Mouse (Mus musculus) thymus, adult 18-20 months (tissue): ENCODE data around the gene Ankle2.
A peak's percentile ranks its signal among the peaks of the same experiment; 100 is the strongest.

ENCODE experiments used
- DNase-seq, 2 experiments: peaks; one replicate each; pipeline ENCODE4 v3.0.0; 2022; ENCODE audit warnings: mixed read lengths in 2 of 2

Gene Ankle2

GRCm38 (mm10) chr5:110285156-110285555 lies 54.4 kb downstream of the Ankle2 start:
- DNase-seq, result no peak

- peak; percentile 70 to 74 for DNase-seq
These were observed 55.1 kb downstream of the Ankle2 start, which contains the start of the genes Pxmp2 and Pole for GRCm38 (mm10) chr5:110285770-110286445. Gene Pxmp2 (minus strand): TSS chr5:110286186. Gene Pole (plus strand): TSS chr5:110286306.

GRCm38 (mm10) chr5:110286446-110287083 lies 55.8 kb downstream of the Ankle2 start:
- DNase-seq, result no peak

DNA sequence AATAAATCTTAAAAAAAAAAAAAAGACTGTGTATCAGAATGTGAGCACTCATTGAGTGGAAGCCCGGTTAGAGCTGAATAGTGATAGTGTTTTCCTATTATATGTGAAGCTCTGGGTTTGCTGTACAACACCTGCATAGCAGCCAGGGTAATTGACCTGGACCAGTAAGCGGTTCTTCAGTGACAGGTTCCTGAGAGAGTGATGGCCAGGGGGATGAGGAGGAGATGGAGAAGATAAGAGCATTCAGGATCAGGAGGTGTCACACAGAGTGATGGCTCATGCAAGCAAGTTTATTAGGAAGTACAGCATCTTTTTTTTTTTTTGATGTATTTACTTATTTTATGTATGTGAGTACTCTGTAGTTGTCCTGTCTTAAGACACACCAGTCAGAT lies 56.3 kb downstream of the Ankle2 start:
- DNase-seq, result no peak

DNA sequence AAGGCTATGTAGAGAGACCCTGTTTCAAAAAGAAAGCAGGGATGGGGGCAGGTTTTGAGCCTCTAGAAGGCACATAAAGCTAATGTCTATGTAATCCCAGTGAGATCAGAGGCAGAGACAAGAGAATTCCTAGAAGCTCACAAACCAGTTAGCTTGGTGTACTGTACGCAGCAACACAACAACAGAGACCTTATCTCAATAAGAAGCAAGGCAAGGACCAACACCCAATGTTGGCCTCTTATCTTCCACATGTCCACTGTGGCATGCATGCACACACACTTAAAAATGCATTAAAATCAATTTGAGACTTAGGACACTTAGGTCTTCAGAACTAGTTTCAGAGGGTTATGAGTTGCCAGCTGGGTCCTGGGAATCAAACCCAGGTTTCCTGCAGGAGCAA lies 60.8 kb downstream of the Ankle2 start:
- no peak for DNase-seq

GRCm38 (mm10) chr5:110296637-110297036 lies 65.8 kb downstream of the Ankle2 start:
- no peak for DNase-seq

GRCm38 (mm10) chr5:110300591-110300990 lies 69.8 kb downstream of the Ankle2 start:
- no peak for DNase-seq
